Mouse (Mus musculus) embryonic facial prominence, embryonic 11.5 days (tissue): ENCODE measurements around the gene Prkd2. TPM values are rescaled to one million over a fixed set of nuclear protein-coding genes. Genes with fewer than 3 reads are reported as not detected.
A peak's percentile ranks its signal among the peaks of the same experiment; 100 is the strongest.

ENCODE experiments used
- ATAC-seq: fragments of 200-750 bp; cut with Nextera tagmentation; replicated peaks from 2 replicates; pipeline ENCODE4 v1.8.0; 2017; ENCODE audit warnings: low read depth; ENCODE audit not compliant: insufficient number of reproducible peaks, low FRiP score, low TSS enrichment
- DNase-seq: peaks from one replicate; pipeline ENCODE4 v3.0.0-alpha.2; 2015; ENCODE audit warnings: low spot score
- H3K27ac ChIP-seq: fragments of 300-500 bp; sonication (generic); replicated peaks from 2 replicates; pipeline ENCODE4 v1.5.1; 2014; ENCODE audit warnings: mild to moderate bottlenecking, low read depth, low read length, control low read depth
- H3K27me3 ChIP-seq: fragments of 300-500 bp; sonication (generic); 2 replicates; pipeline ENCODE4 v1.6.1; 2014; ENCODE audit warnings: mild to moderate bottlenecking, low read length, moderate library complexity, mixed read lengths; ENCODE audit not compliant: control insufficient read depth, insufficient read depth
- H3K36me3 ChIP-seq: fragments of 300-500 bp; sonication (generic); replicated peaks from 2 replicates; pipeline ENCODE4 v1.6.1; 2014; ENCODE audit warnings: low read depth, mild to moderate bottlenecking, low read length, moderate library complexity, mixed read lengths; ENCODE audit not compliant: control insufficient read depth, insufficient read depth
- H3K4me1 ChIP-seq: fragments of 300-500 bp; sonication (generic); 2 replicates; pipeline ENCODE4 v1.6.1; 2014; ENCODE audit warnings: low read length, mixed read lengths; ENCODE audit not compliant: control insufficient read depth, insufficient read depth
- H3K4me2 ChIP-seq: fragments of 300-500 bp; sonication (generic); 2 replicates; pipeline ENCODE4 v1.6.1; 2014; ENCODE audit warnings: low read depth, mild to moderate bottlenecking, control low read depth, low read length, moderate library complexity
- H3K4me3 ChIP-seq: fragments of 300-500 bp; sonication (generic); 2 replicates; pipeline ENCODE4 v1.5.1; 2014; ENCODE audit warnings: low read depth, low read length, control low read depth
- H3K9ac ChIP-seq: fragments of 300-500 bp; sonication (generic); replicated peaks from 2 replicates; pipeline ENCODE4 v1.6.1; 2014; ENCODE audit warnings: mild to moderate bottlenecking, control low read depth, low read length
- H3K9me3 ChIP-seq: fragments of 300-500 bp; sonication (generic); replicated peaks from 2 replicates; pipeline ENCODE4 v1.6.1; 2016; ENCODE audit warnings: mild to moderate bottlenecking, low read length, inconsistent platforms, mixed read lengths; ENCODE audit not compliant: control insufficient read depth
- WGBS: fragments of 180-500 bp; shearing (Covaris S2); extraction: QIAGEN DNeasy Blood & Tissue Kit; methylation state at CpG from one replicate; pipeline ENCODE4 v1.1.7; 2014; 5-methylcytosine and 5-hydroxymethylcytosine counted together
- polyA plus RNA-seq: library from polyadenylated mRNA; unstranded; fragments of >200 nt; fragmentation: Nextera tagmentation; extraction: Ambion mirVana; gene quantifications from 2 replicates; pipeline ENCODE4 v1.2.1, GENCODE M21; 2014

Gene Prkd2
- polyA plus RNA-seq, 1 experiment from 2014 or later: 10.1 TPM

DNA sequence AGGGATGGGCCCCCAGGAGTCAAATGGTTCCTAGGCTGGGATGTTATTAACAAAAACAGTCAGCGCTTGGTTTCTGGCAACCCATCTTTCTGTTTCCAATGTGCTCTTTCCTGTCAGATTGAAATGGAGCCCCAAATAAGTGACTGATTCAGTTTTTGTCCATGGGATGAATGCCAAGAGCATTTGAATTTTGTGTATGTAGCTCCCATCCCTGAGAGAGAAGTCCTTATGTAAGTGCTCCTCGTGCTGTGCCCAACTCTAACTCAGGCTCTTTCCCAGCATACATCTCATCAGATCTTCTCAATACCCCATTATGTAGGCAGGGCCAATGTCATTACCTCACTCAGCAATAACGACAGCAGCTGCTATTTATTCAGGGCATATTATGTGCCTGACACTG, 25.0 kb upstream of the Prkd2 start:
- no peaks in the 10 kb centered on the region for H3K27me3 ChIP-seq
- no peaks in the 10 kb centered on the region for H3K36me3 ChIP-seq
- no peak overlapping the region for H3K27ac ChIP-seq
- H3K4me2 ChIP-seq: peak overlapping the region; percentile 92
- no peak for DNase-seq
- H3K4me3 ChIP-seq: peak overlapping the region; percentile 97
- peak overlapping the region; percentile 99 for H3K9ac ChIP-seq
- ATAC-seq: no peak
- H3K4me1 ChIP-seq: peaks cover 12% of the 10 kb centered on the region
- H3K9me3 ChIP-seq: no peaks in the 10 kb centered on the region
- 40% methylated on average over 3 of the region's 3 CpGs for WGBS

DNA sequence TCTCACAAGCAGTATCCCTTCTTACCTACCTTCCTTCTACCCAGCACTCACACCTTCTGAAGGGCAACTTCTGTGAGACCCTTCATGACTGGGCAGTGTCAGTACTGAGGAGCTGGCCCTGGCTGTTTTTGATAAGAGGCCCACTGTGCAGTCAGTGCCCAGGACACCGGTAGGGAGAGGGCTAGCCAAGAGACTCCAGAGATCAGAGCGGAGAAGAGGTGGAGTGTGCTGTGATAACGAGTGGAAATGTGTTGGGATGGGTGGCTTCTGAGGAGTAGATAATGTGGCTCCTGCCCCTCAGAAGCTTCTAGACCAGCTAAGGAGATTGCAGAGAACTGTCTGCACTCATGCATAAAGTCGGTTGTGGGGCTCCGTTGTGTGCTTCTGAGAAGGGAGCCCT, 22.9 kb upstream of the Prkd2 start:
- no peak overlapping the region for H3K4me2 ChIP-seq
- peaks cover 12% of the 10 kb centered on the region for H3K4me1 ChIP-seq
- ATAC-seq (no peak), DNase-seq (no peak)
- H3K36me3 ChIP-seq: 0 out of 2 replicates have a peak, but pooled peaks cover 2% of the 10 kb centered on the region
- no peaks in the 10 kb centered on the region for H3K9me3 ChIP-seq
- no peaks in the 10 kb centered on the region for H3K27me3 ChIP-seq
- H3K9ac ChIP-seq: no peak overlapping the region
- no peak overlapping the region for H3K4me3 ChIP-seq
- no peak overlapping the region for H3K27ac ChIP-seq
- 81% methylated on average over 5 of the region's 5 CpGs for WGBS

DNA sequence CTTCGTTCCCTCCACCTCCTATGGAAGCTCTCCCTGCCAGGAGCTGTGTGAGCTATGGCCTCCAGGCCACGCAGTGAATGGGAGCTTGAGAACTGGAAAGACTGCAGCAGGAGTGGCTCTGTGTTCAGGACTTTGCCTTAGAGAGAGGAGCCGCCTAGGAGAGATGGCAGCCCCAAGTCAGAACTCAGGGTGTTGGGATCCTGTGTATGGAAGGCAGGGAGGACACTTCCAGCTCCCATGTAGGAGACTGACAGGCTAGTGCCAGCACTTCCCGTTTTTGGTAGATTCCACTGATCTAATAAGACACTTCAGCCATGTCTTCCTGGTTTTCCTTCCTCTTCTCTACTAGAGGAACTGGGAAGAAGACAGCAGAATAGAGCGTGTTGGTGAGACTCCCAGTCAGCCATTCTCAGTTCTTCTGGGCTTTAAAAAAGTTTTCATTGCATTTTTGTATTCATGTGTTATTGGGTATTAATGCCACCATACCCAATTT, 22.4 kb upstream of the Prkd2 start:
- ATAC-seq (no peak), DNase-seq (no peak)
- Histone ChIP-seq H3K27ac (no peak overlapping the region), H3K4me1 (peaks cover 12% of the 10 kb centered on the region), H3K27me3 (no peaks in the 10 kb centered on the region), H3K9ac (no peak overlapping the region), H3K4me2 (no peak overlapping the region), H3K36me3 (0 out of 2 replicates have a peak, but pooled peaks cover 2% of the 10 kb centered on the region), H3K9me3 (no peaks in the 10 kb centered on the region), H3K4me3 (no peak overlapping the region)
- WGBS: 71% methylated on average over 5 of the region's 5 CpGs

DNA sequence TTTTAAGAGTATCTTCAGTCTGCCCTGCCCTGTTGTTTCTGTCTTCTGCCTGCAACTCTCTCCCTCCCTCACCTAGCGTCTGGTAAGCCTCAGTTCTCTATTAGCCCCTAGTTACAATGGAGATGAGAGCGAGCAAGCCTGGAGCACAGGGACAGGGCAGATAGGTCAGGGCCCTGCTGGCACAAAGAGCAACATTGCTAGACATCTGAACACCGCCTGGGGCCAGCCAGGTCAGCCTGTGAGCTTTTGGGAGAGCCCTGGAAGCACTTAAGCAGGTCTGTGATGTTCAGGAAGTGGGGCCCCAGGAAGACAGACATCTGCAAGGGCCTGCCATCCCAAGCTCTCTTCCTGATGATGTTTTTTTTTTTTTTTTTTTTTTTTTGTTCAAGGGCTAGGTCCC, 21.6 kb upstream of the Prkd2 start:
- WGBS: 8% methylated on average over 3 of the region's 3 CpGs
- Histone ChIP-seq H3K27me3 (no peaks in the 10 kb centered on the region), H3K4me2 (peak overlapping the region; percentile 10; the same call in 1 of the 2 replicates), H3K4me1 (peaks cover 12% of the 10 kb centered on the region), H3K9ac (no peak overlapping the region; the same call in 1 of the 2 replicates), H3K4me3 (no peak overlapping the region; the same call in 1 of the 2 replicates), H3K27ac (no peak overlapping the region), H3K36me3 (peaks cover 2% of the 10 kb centered on the region; the same call in 1 of the 2 replicates), H3K9me3 (no peaks in the 10 kb centered on the region)
- DNase-seq (no peak), ATAC-seq (no peak)

DNA sequence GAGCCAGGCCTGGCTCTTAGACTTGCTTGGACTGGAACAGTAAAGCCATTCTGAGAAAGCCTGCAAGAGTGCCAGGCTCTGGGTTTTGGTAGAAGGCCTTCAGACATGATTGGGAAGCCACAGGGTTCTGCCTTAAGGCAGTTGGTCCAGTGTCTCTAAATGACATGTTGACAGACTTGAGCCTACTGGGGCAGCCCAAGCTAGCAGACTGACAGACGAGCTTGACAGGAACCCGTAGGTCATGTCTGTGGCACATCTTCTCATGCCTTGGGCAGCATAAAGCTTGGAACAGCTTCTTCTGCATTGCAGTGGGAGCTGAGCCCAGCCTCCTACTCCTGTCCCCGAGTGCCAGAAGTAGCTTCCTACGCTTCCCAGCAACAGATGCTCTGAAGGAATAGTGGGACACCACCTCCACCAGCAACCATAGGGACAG, 21.0 kb upstream of the Prkd2 start:
- Histone ChIP-seq H3K4me1 (peaks cover 12% of the 10 kb centered on the region), H3K27me3 (no peaks in the 10 kb centered on the region), H3K4me3 (no peak overlapping the region), H3K36me3 (peaks cover 2% of the 10 kb centered on the region; the same call in 1 of the 2 replicates), H3K27ac (no peak overlapping the region), H3K9ac (no peak overlapping the region; the same call in 1 of the 2 replicates), H3K4me2 (no peak overlapping the region), H3K9me3 (no peaks in the 10 kb centered on the region)
- no peak for ATAC-seq
- DNase-seq: no peak
- WGBS: 42% methylated on average over 4 of the region's 4 CpGs

DNA sequence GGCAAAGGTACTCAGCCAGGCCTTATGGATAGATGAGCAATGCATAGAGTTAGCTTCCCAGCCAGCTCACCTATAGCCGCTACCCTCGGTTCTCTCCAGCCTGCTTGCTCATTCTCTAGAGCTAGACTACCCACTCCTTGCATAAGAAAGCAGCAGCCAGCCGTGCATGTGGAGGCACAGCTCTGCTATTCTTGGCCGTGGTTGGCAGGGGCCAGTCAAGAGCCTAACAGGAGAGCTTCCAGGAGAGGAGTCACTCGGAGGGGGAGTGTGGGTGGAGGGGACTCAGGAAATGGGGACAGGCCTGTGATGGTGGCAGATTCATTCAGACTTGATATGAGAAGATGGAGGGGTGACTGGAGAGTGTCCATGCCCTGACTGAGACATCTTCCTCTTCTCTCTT, 19.0 kb upstream of the Prkd2 start:
- Histone ChIP-seq H3K4me2 (no peak overlapping the region), H3K27ac (no peak overlapping the region), H3K9ac (no peak overlapping the region), H3K27me3 (no peaks in the 10 kb centered on the region), H3K36me3 (peaks cover 11% of the 10 kb centered on the region; the same call in 1 of the 2 replicates), H3K9me3 (no peaks in the 10 kb centered on the region), H3K4me3 (no peak overlapping the region), H3K4me1 (peaks cover 4% of the 10 kb centered on the region)
- ATAC-seq: no peak
- DNase-seq: no peak
- WGBS: 77% methylated on average over 5 of the region's 5 CpGs

DNA sequence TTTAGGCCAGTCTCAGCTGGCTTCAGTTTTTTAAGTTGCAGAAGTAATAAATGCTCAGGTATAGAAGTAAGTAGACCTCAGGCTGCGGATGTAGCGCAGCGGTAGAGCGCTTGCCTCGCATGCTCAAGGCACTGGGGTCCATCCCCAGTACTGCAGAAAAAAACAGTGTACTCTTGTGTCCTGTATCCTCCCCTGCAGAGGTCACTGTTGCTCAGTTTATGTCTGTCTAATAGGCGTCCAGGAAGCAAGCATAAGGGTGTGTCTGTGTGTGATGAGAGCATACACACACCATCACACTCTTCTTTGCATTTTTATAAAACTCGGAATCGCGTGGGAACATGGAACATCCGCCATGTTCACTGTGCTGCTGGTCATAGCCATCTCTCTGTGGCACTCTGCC, 16.9 kb upstream of the Prkd2 start:
- WGBS: 82% methylated on average over 10 of the region's 10 CpGs
- no peak for ATAC-seq
- no peaks in the 10 kb centered on the region for H3K27me3 ChIP-seq

DNA sequence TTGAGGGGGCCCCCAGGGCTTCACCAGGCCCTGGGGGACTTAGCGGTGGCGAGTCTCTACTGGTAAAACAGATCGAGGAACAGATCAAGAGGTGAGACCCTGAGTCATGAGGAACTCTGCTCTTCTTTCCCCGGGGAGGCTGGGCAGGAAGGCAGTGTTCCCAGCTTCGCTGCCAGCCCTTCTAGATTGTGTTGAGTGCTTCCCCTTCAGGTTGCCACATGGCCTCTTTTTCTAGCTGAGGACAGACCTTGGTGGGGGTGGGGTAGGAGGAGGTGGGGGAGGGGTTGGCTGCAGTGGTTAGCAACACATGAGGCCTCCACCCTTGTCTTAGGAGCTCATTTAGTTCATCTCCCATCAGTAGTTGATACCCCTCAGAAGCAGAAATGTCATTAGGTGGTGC, 16.1 kb upstream of the Prkd2 start:
- H3K4me2 ChIP-seq: no peak overlapping the region
- no peaks in the 10 kb centered on the region for H3K9me3 ChIP-seq
- H3K9ac ChIP-seq: no peak overlapping the region
- no peak for DNase-seq
- no peak overlapping the region for H3K4me3 ChIP-seq
- WGBS: 73% methylated on average over 5 of the region's 5 CpGs
- peaks cover 20% of the 10 kb centered on the region for H3K36me3 ChIP-seq
- no peak for ATAC-seq
- no peaks in the 10 kb centered on the region for H3K4me1 ChIP-seq
- H3K27ac ChIP-seq: no peak overlapping the region
- no peaks in the 10 kb centered on the region for H3K27me3 ChIP-seq

More for the DNA sequence above, 16.9 kb upstream of the Prkd2 start:
- DNase-seq: no peak
- peaks cover 20% of the 10 kb centered on the region for H3K36me3 ChIP-seq
- no peak overlapping the region for H3K27ac ChIP-seq
- H3K4me2 ChIP-seq: no peak overlapping the region
- H3K9ac ChIP-seq: no peak overlapping the region
- no peak overlapping the region for H3K4me3 ChIP-seq
- peaks cover 4% of the 10 kb centered on the region for H3K4me1 ChIP-seq
- no peaks in the 10 kb centered on the region for H3K9me3 ChIP-seq
